In genomic region chr16:31526711-31527344, GRCm38 (mm10) we compare ENCODE assay signal across 11 mouse cellular contexts.
DNase-seq lines count a peak whose midpoint lies in the region; ATAC-seq and TF ChIP-seq lines count a peak whose summit lies in the region.
"Had no signal": no experiment of that assay in that cellular context is flagged by ENCODE, and none has a peak within 500 bp of the region (broad histone marks: within the 10 kb centered on the region; RNA-seq: fewer than 3 reads in every experiment).

No protein-coding gene starts in this region.

- no peak for TF ChIP-seq POLR2A in heart, adult 2 months (IDR thresholded peaks at IDR 0.05; ENCODE audit: insufficient read depth, low read depth, low read length)
- no peak for TF ChIP-seq POLR2A in cerebellum, adult 2 months (IDR thresholded peaks at IDR 0.05; ENCODE audit: borderline replicate concordance, insufficient read depth, low read length)

- H3K4me2 ChIP-seq in heart, embryonic 12.5 days, result no peak overlapping the region
- H3K4me2 ChIP-seq: embryonic facial prominence, embryonic 15.5 days; midbrain, embryonic 13.5 days had no signal

- H3K9ac ChIP-seq in heart, adult 2 months (ENCODE audit: low read depth, low read length), result no peak overlapping the region
- H3K9ac ChIP-seq in heart, embryonic 12.5 days, result no peak overlapping the region
- H3K9ac ChIP-seq: embryonic facial prominence, embryonic 15.5 days; midbrain, embryonic 13.5 days had no signal

- H3K4me1 ChIP-seq in heart, adult 2 months (ENCODE audit: control insufficient read depth, insufficient read depth, low read length), result no peaks in the 10 kb centered on the region
- H3K4me1 ChIP-seq in heart, embryonic 12.5 days (replicated peaks), result no peaks in the 10 kb centered on the region
- peaks cover 32% of the 10 kb centered on the region; the same call in 1 of the 2 replicates for H3K4me1 ChIP-seq in cerebellum, adult 2 months (ENCODE audit: control insufficient read depth, insufficient read depth, low read length)

- intact Hi-C loops in heart, adult 2 months (cut with DNase I), result no loop called here

- H3K27me3 ChIP-seq in heart, adult 2 months (ENCODE audit: control insufficient read depth, insufficient read depth, low read length), result no peaks in the 10 kb centered on the region
- H3K27me3 ChIP-seq in heart, embryonic 12.5 days (replicated peaks), result no peaks in the 10 kb centered on the region
- no peaks in the 10 kb centered on the region for H3K27me3 ChIP-seq in cerebellum, adult 2 months (ENCODE audit: control insufficient read depth, insufficient read depth, low read length)
- H3K27me3 ChIP-seq: CH12.LX; embryonic facial prominence, embryonic 15.5 days; midbrain, embryonic 13.5 days had no signal

- no peaks in the 10 kb centered on the region for H3K79me2 ChIP-seq in heart, adult 2 months (replicated peaks; ENCODE audit: control insufficient read depth, insufficient read depth, low read length)

- H3K36me3 ChIP-seq in heart, adult 2 months (ENCODE audit: control insufficient read depth, insufficient read depth, low read length), result no peaks in the 10 kb centered on the region
- H3K36me3 ChIP-seq in heart, embryonic 12.5 days, result no peaks in the 10 kb centered on the region
- H3K36me3 ChIP-seq: embryonic facial prominence, embryonic 15.5 days; midbrain, embryonic 13.5 days had no signal

- TF ChIP-seq CTCF in heart, adult 2 months (IDR thresholded peaks at IDR 0.05), result no peak
- TF ChIP-seq CTCF in cerebellum, adult 2 months (IDR thresholded peaks at IDR 0.05; ENCODE audit: borderline replicate concordance, insufficient read depth, low read depth, low read length), result no peak

- TF ChIP-seq EP300 in heart, adult 2 months (IDR thresholded peaks at IDR 0.05; ENCODE audit: insufficient read depth, low read depth, low read length), result no peak

- no peaks in the 10 kb centered on the region for H3K9me3 ChIP-seq in heart, embryonic 12.5 days (replicated peaks)
- H3K9me3 ChIP-seq: embryonic facial prominence, embryonic 15.5 days; midbrain, embryonic 13.5 days had no signal

- no peak overlapping the region for H3K4me3 ChIP-seq in heart, adult 2 months
- no peak overlapping the region for H3K4me3 ChIP-seq in heart, embryonic 12.5 days
- no peak overlapping the region for H3K4me3 ChIP-seq in cerebellum, adult 2 months (replicated peaks; ENCODE audit: insufficient read depth, low read depth, low read length)
- H3K4me3 ChIP-seq: embryonic facial prominence, embryonic 15.5 days; midbrain, embryonic 13.5 days had no signal

- peak; percentile 18 to 28 for DNase-seq in heart, adult 2 months
- DNase-seq in ovary, postnatal 36 days (ENCODE audit: low spot score), result peak; percentile 23
- no peak for DNase-seq in ovary, postnatal 14 days (ENCODE audit: low spot score)
- DNase-seq in cerebellum, adult 2 months, result peak; percentile 65 to 73
- DNase-seq in heart, adult 18-20 months, result no peak
- no peak for DNase-seq in thymus, postnatal 25 days

- WGBS in heart, adult 2 months, result 49% methylated on average over 10 of the region's 10 CpGs
- WGBS in heart, embryonic 12.5 days, result 73% methylated on average over 10 of the region's 10 CpGs
- WGBS in cerebellum, adult 2 months, result 41% methylated on average over 10 of the region's 10 CpGs

- no peak overlapping the region for H3K27ac ChIP-seq in heart, adult 2 months
- H3K27ac ChIP-seq in heart, embryonic 12.5 days (ENCODE audit: poor library complexity, severe bottlenecking), result no peak overlapping the region
- no peak overlapping the region for H3K27ac ChIP-seq in cerebellum, adult 2 months (ENCODE audit: insufficient read depth, low read length)
- H3K27ac ChIP-seq: embryonic facial prominence, embryonic 15.5 days; midbrain, embryonic 13.5 days had no signal

- no peak for ATAC-seq in heart, embryonic 12.5 days (ENCODE audit: insufficient number of reproducible peaks, low FRiP score)
- peak; percentile 53; the same call in 1 of the 2 replicates for ATAC-seq in granulocyte monocyte progenitor cell, adult 5-6 weeks (replicated peaks; ENCODE audit: poor library complexity, severe bottlenecking)
- ATAC-seq: midbrain, embryonic 13.5 days had no signal

Comparison
In these comparisons a context has a peak if more than half of its experiments do, and no peak if none do; other contexts are left out.
1. DNase-seq: peak in heart, adult 2 months (2 of 2), ovary, postnatal 36 days (single experiment) and cerebellum, adult 2 months (2 of 2); none in ovary, postnatal 14 days (single experiment), heart, adult 18-20 months (0 of 2) and thymus, postnatal 25 days (single experiment).